Mouse (Mus musculus): ENCODE results near the gene Ppargc1a. TPM values are rescaled to one million over a fixed set of nuclear protein-coding genes. Genes with fewer than 3 reads are reported as not detected.

Gene Ppargc1a
- 4.4 and 9.3 TPM in 2 replicates for polyA plus RNA-seq (2012; rRNA removed)

- DNase-seq (ENCODE audit: low read depth) = peak; percentile 36
- TF ChIP-seq POLR2A (IDR thresholded peaks at IDR 0.05; ENCODE audit: borderline replicate concordance, extremely low read depth, insufficient read depth, insufficient read length, poor library complexity, severe bottlenecking) = no peak
- no peak for TF ChIP-seq CTCF (IDR thresholded peaks at IDR 0.05; ENCODE audit: borderline replicate concordance, extremely low read depth, insufficient read depth, insufficient read length)
These were observed at the start of gene Ppargc1a for GRCm38 (mm10) chr5:51567659-51568058. TSS of gene Ppargc1a (minus strand) at chr5:51567726.

- TF ChIP-seq POLR2A (IDR thresholded peaks at IDR 0.05; ENCODE audit: borderline replicate concordance, extremely low read depth, insufficient read depth, insufficient read length, poor library complexity, severe bottlenecking) = no peak
- TF ChIP-seq CTCF (IDR thresholded peaks at IDR 0.05; ENCODE audit: borderline replicate concordance, extremely low read depth, insufficient read depth, insufficient read length) = no peak
- DNase-seq (ENCODE audit: low read depth) = no peak
These were observed 49.4 kb upstream of the Ppargc1a start for GRCm38 (mm10) chr5:51616877-51617276.

GRCm38 (mm10) chr5:51612049-51612448, 44.5 kb upstream of the Ppargc1a start:
- TF ChIP-seq POLR2A (IDR thresholded peaks at IDR 0.05; ENCODE audit: borderline replicate concordance, extremely low read depth, insufficient read depth, insufficient read length, poor library complexity, severe bottlenecking) (no peak), CTCF (IDR thresholded peaks at IDR 0.05; ENCODE audit: borderline replicate concordance, extremely low read depth, insufficient read depth, insufficient read length) (no peak)
- peak; percentile 59 for DNase-seq (ENCODE audit: low read depth)

GRCm38 (mm10) chr5:51607686-51608480, 40.4 kb upstream of the Ppargc1a start:
- DNase-seq (ENCODE audit: low read depth) = no peak
- TF ChIP-seq CTCF (IDR thresholded peaks at IDR 0.05; ENCODE audit: borderline replicate concordance, extremely low read depth, insufficient read depth, insufficient read length) (no peak), POLR2A (IDR thresholded peaks at IDR 0.05; ENCODE audit: borderline replicate concordance, extremely low read depth, insufficient read depth, insufficient read length, poor library complexity, severe bottlenecking) (no peak)

- no peak for DNase-seq (ENCODE audit: low read depth)
These were observed 32.0 kb upstream of the Ppargc1a start for GRCm38 (mm10) chr5:51599549-51599948.

GRCm38 (mm10) chr5:51595644-51596043, 28.1 kb upstream of the Ppargc1a start:
- no peak for DNase-seq (ENCODE audit: low read depth)
- TF ChIP-seq POLR2A (IDR thresholded peaks at IDR 0.05; ENCODE audit: borderline replicate concordance, extremely low read depth, insufficient read depth, insufficient read length, poor library complexity, severe bottlenecking) = no peak
- TF ChIP-seq CTCF (IDR thresholded peaks at IDR 0.05; ENCODE audit: borderline replicate concordance, extremely low read depth, insufficient read depth, insufficient read length) = no peak

More at GRCm38 (mm10) chr5:51599549-51599948, 32.0 kb upstream of the Ppargc1a start:
- no peak for TF ChIP-seq CTCF (IDR thresholded peaks at IDR 0.05; ENCODE audit: borderline replicate concordance, extremely low read depth, insufficient read depth, insufficient read length)
- no peak for TF ChIP-seq POLR2A (IDR thresholded peaks at IDR 0.05; ENCODE audit: borderline replicate concordance, extremely low read depth, insufficient read depth, insufficient read length, poor library complexity, severe bottlenecking)

GRCm38 (mm10) chr5:51592206-51592605, 24.7 kb upstream of the Ppargc1a start:
- TF ChIP-seq POLR2A (IDR thresholded peaks at IDR 0.05; ENCODE audit: borderline replicate concordance, extremely low read depth, insufficient read depth, insufficient read length, poor library complexity, severe bottlenecking) = no peak
- DNase-seq (ENCODE audit: low read depth) = no peak

- no peak for DNase-seq (ENCODE audit: low read depth)
- TF ChIP-seq CTCF (IDR thresholded peaks at IDR 0.05; ENCODE audit: borderline replicate concordance, extremely low read depth, insufficient read depth, insufficient read length) (no peak), POLR2A (IDR thresholded peaks at IDR 0.05; ENCODE audit: borderline replicate concordance, extremely low read depth, insufficient read depth, insufficient read length, poor library complexity, severe bottlenecking) (no peak)
These were observed 24.1 kb upstream of the Ppargc1a start for GRCm38 (mm10) chr5:51591537-51592154.

- DNase-seq (ENCODE audit: low read depth) = no peak
- TF ChIP-seq CTCF (IDR thresholded peaks at IDR 0.05; ENCODE audit: borderline replicate concordance, extremely low read depth, insufficient read depth, insufficient read length) = no peak
- TF ChIP-seq POLR2A (IDR thresholded peaks at IDR 0.05; ENCODE audit: borderline replicate concordance, extremely low read depth, insufficient read depth, insufficient read length, poor library complexity, severe bottlenecking) = no peak
These were observed 18.7 kb upstream of the Ppargc1a start for GRCm38 (mm10) chr5:51586187-51586586.

- DNase-seq (ENCODE audit: low read depth) = no peak
- no peak for TF ChIP-seq CTCF (IDR thresholded peaks at IDR 0.05; ENCODE audit: borderline replicate concordance, extremely low read depth, insufficient read depth, insufficient read length)
- no peak for TF ChIP-seq POLR2A (IDR thresholded peaks at IDR 0.05; ENCODE audit: borderline replicate concordance, extremely low read depth, insufficient read depth, insufficient read length, poor library complexity, severe bottlenecking)
These were observed 17.5 kb upstream of the Ppargc1a start for GRCm38 (mm10) chr5:51584987-51585386.

GRCm38 (mm10) chr5:51584186-51584585, 16.7 kb upstream of the Ppargc1a start:
- no peak for DNase-seq (ENCODE audit: low read depth)
- TF ChIP-seq POLR2A (IDR thresholded peaks at IDR 0.05; ENCODE audit: borderline replicate concordance, extremely low read depth, insufficient read depth, insufficient read length, poor library complexity, severe bottlenecking) (no peak), CTCF (IDR thresholded peaks at IDR 0.05; ENCODE audit: borderline replicate concordance, extremely low read depth, insufficient read depth, insufficient read length) (no peak)

- DNase-seq (ENCODE audit: low read depth) = no peak
- TF ChIP-seq CTCF (IDR thresholded peaks at IDR 0.05; ENCODE audit: borderline replicate concordance, extremely low read depth, insufficient read depth, insufficient read length) = no peak
- TF ChIP-seq POLR2A (IDR thresholded peaks at IDR 0.05; ENCODE audit: borderline replicate concordance, extremely low read depth, insufficient read depth, insufficient read length, poor library complexity, severe bottlenecking) = no peak
These were observed 16.1 kb upstream of the Ppargc1a start for GRCm38 (mm10) chr5:51583632-51584031.

Data from brain, embryonic 14.5 days (tissue).